Mouse (Mus musculus) olfactory bulb, adult 2 months (tissue): ENCODE measurements around the gene Mras.

Source experiments
- CTCF ChIP-seq: fragments of 200-500 bp; IDR thresholded peaks from 2 replicates; pipeline ENCODE4 v1.5.1; 2012; ENCODE audit warnings: low read depth, mild to moderate bottlenecking, low read length, moderate library complexity; ENCODE audit not compliant: insufficient read depth
- POLR2A ChIP-seq: fragments of 200-500 bp; IDR thresholded peaks from 2 replicates; pipeline ENCODE4 v1.6.1; 2012; ENCODE audit warnings: mild to moderate bottlenecking, low read depth, low read length, moderate library complexity; ENCODE audit not compliant: insufficient read depth

DNA sequence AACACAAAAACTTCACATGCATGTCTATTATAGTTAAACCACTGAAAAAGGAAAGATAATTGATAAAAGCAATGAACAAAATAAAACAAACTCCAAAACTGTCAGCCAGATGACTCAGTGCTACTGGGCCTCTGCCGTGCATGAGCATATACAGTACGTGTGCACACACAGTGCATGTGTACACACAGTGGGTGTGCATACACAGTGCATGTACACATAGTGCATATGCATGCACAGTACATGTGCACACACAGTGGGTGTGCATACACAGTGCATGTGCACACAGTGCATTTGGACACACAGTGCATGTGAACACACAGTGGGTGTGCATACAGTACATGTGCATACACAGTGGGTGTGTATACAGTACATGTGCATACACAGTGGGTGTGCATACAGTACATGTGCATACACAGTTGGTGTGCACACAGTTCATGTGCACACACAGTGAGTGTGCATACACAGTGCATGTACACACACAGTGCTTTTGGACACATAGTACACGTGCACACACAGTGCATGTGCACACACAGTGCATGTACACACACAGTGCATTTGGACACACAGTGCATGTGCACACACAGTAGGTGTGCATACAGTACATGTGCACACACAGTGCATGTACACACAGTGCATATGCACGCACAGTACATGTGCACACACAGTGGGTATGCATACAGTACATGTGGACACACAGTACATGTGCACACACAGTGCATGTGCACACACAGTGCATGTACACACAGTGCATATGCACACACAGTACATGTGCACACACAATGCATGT is 4.7 kb upstream of the Mras start:
- no peak for TF ChIP-seq CTCF
- TF ChIP-seq POLR2A: no peak
